Mouse (Mus musculus) megakaryocyte, embryonic 14.5 days (primary cell): ENCODE measurements around the gene Rfx3. TPM values are rescaled to one million over a fixed set of nuclear protein-coding genes. Genes with fewer than 3 reads are reported as not detected.

ENCODE experiments used
- H3K27me3 ChIP-seq: replicated peaks from 2 replicates; pipeline ENCODE3; 2012; ENCODE audit warnings: inconsistent platforms
- H3K36me3 ChIP-seq: replicated peaks from 2 replicates; pipeline ENCODE3; 2012; ENCODE audit warnings: low read length, inconsistent platforms, mixed read lengths
- H3K4me1 ChIP-seq: 2 replicates; pipeline ENCODE4 v1.6.1; 2012; ENCODE audit warnings: inconsistent platforms
- H3K4me3 ChIP-seq: replicated peaks from 2 replicates; pipeline ENCODE3; 2012; ENCODE audit warnings: moderate library complexity, mild to moderate bottlenecking, inconsistent platforms
- H3K9me3 ChIP-seq: 2 replicates; pipeline ENCODE4 v1.6.1; 2012; ENCODE audit warnings: inconsistent platforms
- FLI1 ChIP-seq: IDR thresholded peaks from 2 replicates; pipeline ENCODE4 v1.6.1; 2012; ENCODE audit warnings: low read length, inconsistent platforms, mixed read lengths
- GATA1 ChIP-seq: IDR thresholded peaks from 3 replicates; pipeline ENCODE4 v1.6.1; 2012; ENCODE audit warnings: mixed read lengths, low read length, inconsistent platforms, borderline replicate concordance
- polyA plus RNA-seq: library from polyadenylated mRNA; stranded (reverse); fragments of >175 nt; gene quantifications from 2 replicates; pipeline ENCODE4 v1.2.3, GENCODE M21; 2012; ENCODE audit warnings: low replicate concordance; ENCODE audit not compliant: insufficient read depth

Gene Rfx3
- polyA plus RNA-seq, 1 experiment, result 0.43 TPM

- Histone ChIP-seq H3K4me1 (peaks cover 5% of the 10 kb centered on the region), H3K36me3 (no peaks in the 10 kb centered on the region)
These were observed 162.0 kb downstream of the Rfx3 start for GRCm38 (mm10) chr19:27848946-27849345.

GRCm38 (mm10) chr19:27847055-27847454 is 163.9 kb downstream of the Rfx3 start:
- H3K4me3 ChIP-seq, result no peak overlapping the region
- H3K4me1 ChIP-seq, result peaks cover 5% of the 10 kb centered on the region
- H3K36me3 ChIP-seq, result no peaks in the 10 kb centered on the region
- no peak for TF ChIP-seq FLI1
- no peak for TF ChIP-seq GATA1
- H3K9me3 ChIP-seq, result no peaks in the 10 kb centered on the region
- no peaks in the 10 kb centered on the region for H3K27me3 ChIP-seq

More at GRCm38 (mm10) chr19:27848946-27849345, 162.0 kb downstream of the Rfx3 start:
- TF ChIP-seq GATA1 (no peak), FLI1 (no peak)
- Histone ChIP-seq H3K4me3 (no peak overlapping the region), H3K9me3 (no peaks in the 10 kb centered on the region), H3K27me3 (no peaks in the 10 kb centered on the region)

- Histone ChIP-seq H3K4me3 (no peak overlapping the region), H3K4me1 (peaks cover 19% of the 10 kb centered on the region), H3K9me3 (no peaks in the 10 kb centered on the region), H3K36me3 (no peaks in the 10 kb centered on the region), H3K27me3 (no peaks in the 10 kb centered on the region)
- TF ChIP-seq GATA1 (no peak), FLI1 (no peak)
These were observed 172.3 kb downstream of the Rfx3 start for GRCm38 (mm10) chr19:27838635-27839034.

GRCm38 (mm10) chr19:27838041-27838440 is 172.9 kb downstream of the Rfx3 start:
- Histone ChIP-seq H3K27me3 (no peaks in the 10 kb centered on the region), H3K9me3 (no peaks in the 10 kb centered on the region), H3K4me3 (no peak overlapping the region), H3K4me1 (peaks cover 22% of the 10 kb centered on the region), H3K36me3 (no peaks in the 10 kb centered on the region)
- no peak for TF ChIP-seq FLI1
- no peak for TF ChIP-seq GATA1

GRCm38 (mm10) chr19:27832448-27832847 is 178.5 kb downstream of the Rfx3 start:
- no peaks in the 10 kb centered on the region for H3K36me3 ChIP-seq
- TF ChIP-seq FLI1, result no peak
- TF ChIP-seq GATA1, result no peak
- H3K27me3 ChIP-seq, result no peaks in the 10 kb centered on the region
- H3K4me1 ChIP-seq, result peaks cover 24% of the 10 kb centered on the region
- no peaks in the 10 kb centered on the region for H3K9me3 ChIP-seq
- no peak overlapping the region for H3K4me3 ChIP-seq

- no peaks in the 10 kb centered on the region for H3K36me3 ChIP-seq
- no peak for TF ChIP-seq GATA1
- no peak for TF ChIP-seq FLI1
- H3K27me3 ChIP-seq, result no peaks in the 10 kb centered on the region
- H3K9me3 ChIP-seq, result no peaks in the 10 kb centered on the region
- peaks cover 9% of the 10 kb centered on the region; the same call in 1 of the 2 replicates for H3K4me1 ChIP-seq
- H3K4me3 ChIP-seq, result no peak overlapping the region
These were observed 182.7 kb downstream of the Rfx3 start for GRCm38 (mm10) chr19:27828316-27828715.

GRCm38 (mm10) chr19:27817661-27818060 is 193.3 kb downstream of the Rfx3 start:
- no peak overlapping the region for H3K4me3 ChIP-seq
- no peak for TF ChIP-seq GATA1
- no peak for TF ChIP-seq FLI1
- peaks cover 1% of the 10 kb centered on the region for H3K36me3 ChIP-seq
- no peaks in the 10 kb centered on the region for H3K9me3 ChIP-seq
- no peaks in the 10 kb centered on the region for H3K27me3 ChIP-seq
- H3K4me1 ChIP-seq, result peaks cover 15% of the 10 kb centered on the region

GRCm38 (mm10) chr19:27780030-27780429 is 230.9 kb downstream of the Rfx3 start:
- Histone ChIP-seq H3K4me1 (no peaks in the 10 kb centered on the region), H3K36me3 (no peaks in the 10 kb centered on the region), H3K9me3 (peaks cover 10% of the 10 kb centered on the region), H3K4me3 (no peak overlapping the region), H3K27me3 (no peaks in the 10 kb centered on the region)
- no peak for TF ChIP-seq GATA1
- no peak for TF ChIP-seq FLI1

- H3K4me1 ChIP-seq, result no peaks in the 10 kb centered on the region
- no peak overlapping the region for H3K4me3 ChIP-seq
- H3K36me3 ChIP-seq, result no peaks in the 10 kb centered on the region
- H3K9me3 ChIP-seq, result no peaks in the 10 kb centered on the region
- TF ChIP-seq FLI1, result no peak
- no peak for TF ChIP-seq GATA1
- H3K27me3 ChIP-seq, result no peaks in the 10 kb centered on the region
These were observed 240.2 kb downstream of the Rfx3 start for GRCm38 (mm10) chr19:27770716-27771265.

GRCm38 (mm10) chr19:27768444-27768843 is 242.5 kb downstream of the Rfx3 start:
- Histone ChIP-seq H3K9me3 (no peaks in the 10 kb centered on the region), H3K4me3 (no peak overlapping the region), H3K27me3 (no peaks in the 10 kb centered on the region), H3K36me3 (no peaks in the 10 kb centered on the region), H3K4me1 (no peaks in the 10 kb centered on the region)
- no peak for TF ChIP-seq GATA1
- no peak for TF ChIP-seq FLI1

GRCm38 (mm10) chr19:27760309-27760708 is 250.7 kb downstream of the Rfx3 start:
- H3K9me3 ChIP-seq, result peaks cover 3% of the 10 kb centered on the region; the same call in 1 of the 2 replicates
- no peak for TF ChIP-seq GATA1
- no peak for TF ChIP-seq FLI1
- H3K4me1 ChIP-seq, result no peaks in the 10 kb centered on the region
- no peaks in the 10 kb centered on the region for H3K36me3 ChIP-seq
- H3K4me3 ChIP-seq, result no peak overlapping the region
- no peaks in the 10 kb centered on the region for H3K27me3 ChIP-seq
